Mouse (Mus musculus): ENCODE measurements at regions not wholly inside any gene's neighbourhood (a gene's known extent, or its start where the extent isn't known, plus 50 kb on each side); places are given as distances from the start of the nearest gene placed in this dataset.

- DNase-seq (ENCODE audit: low spot score), result no peak
Observed at GRCm38 (mm10) chr13:59962676-59963664, 140.0 kb upstream of the Tut7 start.

DNA sequence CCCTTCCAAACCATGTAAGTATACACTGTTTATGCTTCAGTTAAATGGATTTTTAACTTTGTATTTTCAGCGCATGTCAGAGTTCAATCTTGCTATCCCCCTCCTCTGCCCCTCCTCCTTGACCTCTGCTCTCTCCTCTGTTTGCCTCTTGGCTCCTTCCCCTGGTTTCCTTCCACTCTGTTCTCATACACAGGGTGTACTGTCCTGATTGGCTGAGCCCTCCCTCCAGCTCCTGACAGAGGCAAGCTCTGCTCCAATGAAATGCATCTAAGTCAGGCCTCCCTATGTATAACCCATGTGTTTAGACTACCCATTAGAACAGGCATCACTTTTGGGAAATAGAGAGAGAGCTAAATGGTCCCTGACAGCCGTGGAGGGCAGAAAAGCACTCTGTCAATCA, 133.5 kb upstream of the Tut7 start:
- no peak for DNase-seq (ENCODE audit: low spot score)

DNA sequence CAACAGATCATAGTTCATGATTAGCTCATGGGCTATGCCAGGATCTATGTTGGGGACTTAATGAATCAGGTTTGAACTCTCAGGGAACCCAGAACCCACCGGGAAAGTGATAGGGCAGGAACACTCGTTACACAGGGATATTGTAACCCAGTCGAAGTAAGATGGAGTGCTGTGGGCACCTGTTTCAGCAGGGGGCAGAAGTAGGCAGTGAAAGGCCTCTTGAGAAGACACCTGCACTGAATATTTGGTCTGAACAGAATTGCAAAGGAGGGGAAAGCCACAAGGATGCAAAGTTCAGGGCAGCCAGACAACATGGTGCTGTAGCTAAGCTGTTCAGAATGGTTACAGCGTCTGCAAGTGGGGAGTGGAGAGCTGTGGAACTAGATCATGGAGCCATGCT, 129.9 kb upstream of the Tut7 start:
- DNase-seq (ENCODE audit: low spot score), result no peak

DNA sequence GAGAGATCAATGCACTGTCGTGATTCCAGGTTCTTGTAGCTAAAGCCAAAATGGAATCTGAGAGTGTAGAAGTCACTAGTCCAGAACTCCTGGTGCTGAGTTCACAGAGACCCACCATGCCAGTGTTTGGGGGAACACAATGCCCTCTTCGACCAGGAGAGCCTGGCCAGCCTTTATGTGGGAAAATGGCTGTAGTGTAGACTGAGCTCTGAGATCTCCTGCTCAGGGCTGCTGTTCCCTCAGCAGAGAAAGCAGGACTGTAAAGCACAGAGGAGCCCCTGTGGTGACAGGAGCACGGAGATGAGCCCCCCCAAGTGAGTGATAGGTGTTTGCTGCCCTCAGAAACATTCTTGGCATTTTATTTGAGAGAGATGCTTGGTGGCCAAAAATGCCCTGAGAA, 129.2 kb upstream of the Tut7 start:
- no peak for DNase-seq (ENCODE audit: low spot score)

- DNase-seq (ENCODE audit: low spot score), result no peak
Observed at GRCm38 (mm10) chr13:59950281-59950680, 127.3 kb upstream of the Tut7 start.

DNA sequence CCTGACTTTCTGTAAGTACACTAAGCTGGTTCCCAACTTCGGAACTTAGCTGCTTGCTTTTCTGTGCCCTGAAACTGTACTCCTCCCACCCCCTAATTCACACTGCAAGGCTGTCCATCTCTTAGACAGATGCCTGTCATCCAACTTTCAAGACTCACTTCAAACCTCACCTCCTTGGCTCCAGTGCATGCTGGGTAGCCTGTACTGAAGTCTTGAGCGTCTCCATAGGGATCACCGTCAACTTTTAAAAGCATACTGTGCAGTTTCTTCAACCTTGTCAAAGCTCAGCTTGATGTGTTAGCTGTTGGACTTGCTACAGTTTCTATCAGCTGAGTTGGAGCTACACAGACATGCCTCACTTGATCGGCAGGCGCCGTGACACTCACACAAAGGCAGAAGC, 126.5 kb upstream of the Tut7 start:
- no peak for DNase-seq (ENCODE audit: low spot score)

GRCm38 (mm10) chr13:59948496-59949138, 125.7 kb upstream of the Tut7 start:
- no peak for DNase-seq (ENCODE audit: low spot score)

DNA sequence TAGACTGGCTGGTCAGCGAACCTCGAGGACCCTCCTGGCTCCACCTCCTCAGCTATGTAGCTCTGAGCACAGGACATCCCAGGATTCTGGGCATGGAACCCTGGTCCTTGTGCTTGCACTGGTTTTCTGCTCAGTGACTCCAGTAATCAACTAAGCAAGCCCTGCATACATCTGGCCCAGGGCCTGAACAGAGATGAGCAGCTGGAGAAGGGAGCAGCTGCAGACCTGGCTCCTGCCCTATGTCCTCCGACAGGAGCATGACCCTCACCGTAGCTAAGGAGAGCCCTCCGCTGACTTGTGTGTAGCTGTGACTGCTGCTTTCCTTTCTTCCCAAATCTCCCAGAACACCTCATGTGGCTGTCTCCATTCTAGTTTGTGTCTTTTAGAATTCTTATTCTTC, 124.5 kb upstream of the Tut7 start:
- no peak for DNase-seq (ENCODE audit: low spot score)

GRCm38 (mm10) chr13:59946509-59946908, 123.6 kb upstream of the Tut7 start:
- no peak for DNase-seq (ENCODE audit: low spot score)

DNA sequence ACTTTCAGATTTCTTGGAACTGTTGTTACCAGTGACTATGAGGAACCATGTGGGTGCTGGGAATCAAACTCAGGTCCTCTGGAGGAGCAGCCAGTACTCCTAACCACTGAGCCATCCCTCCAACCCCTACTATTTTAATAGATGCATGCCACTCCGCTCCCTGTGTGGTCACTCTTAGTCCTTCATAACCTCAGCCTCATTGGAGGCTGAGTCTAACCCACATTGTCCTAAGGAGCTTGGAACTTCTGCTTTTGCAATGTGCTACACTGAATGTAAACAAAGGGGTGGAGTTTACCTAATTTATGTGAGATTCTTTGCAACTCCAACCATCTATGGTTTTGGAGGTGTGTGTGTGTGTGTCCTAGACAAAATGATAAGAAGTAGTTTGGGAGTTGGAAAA, 122.7 kb upstream of the Tut7 start:
- no peak for DNase-seq (ENCODE audit: low spot score)

- DNase-seq (ENCODE audit: low spot score), result no peak
Observed at GRCm38 (mm10) chr13:59943602-59944140, 120.7 kb upstream of the Tut7 start.

DNA sequence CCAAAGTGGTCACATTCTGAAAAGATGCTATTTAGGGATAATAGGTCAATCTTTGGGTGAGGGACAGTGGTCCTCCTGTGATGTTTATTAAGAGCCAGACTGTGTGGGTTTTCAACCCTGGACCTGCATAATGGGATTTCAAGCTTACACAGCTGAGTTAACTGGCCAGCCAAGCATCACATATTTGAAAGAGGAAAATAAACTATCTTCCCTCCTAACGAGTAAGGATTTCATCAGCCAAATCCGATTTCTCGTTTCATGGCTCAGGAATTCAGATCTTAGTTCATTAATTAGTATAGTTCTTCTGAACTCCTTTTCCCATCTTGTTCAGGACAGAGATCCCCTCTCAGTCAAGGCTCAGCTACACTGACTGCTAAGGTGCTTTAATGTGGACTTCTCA, 120.1 kb upstream of the Tut7 start:
- DNase-seq (ENCODE audit: low spot score), result no peak

DNA sequence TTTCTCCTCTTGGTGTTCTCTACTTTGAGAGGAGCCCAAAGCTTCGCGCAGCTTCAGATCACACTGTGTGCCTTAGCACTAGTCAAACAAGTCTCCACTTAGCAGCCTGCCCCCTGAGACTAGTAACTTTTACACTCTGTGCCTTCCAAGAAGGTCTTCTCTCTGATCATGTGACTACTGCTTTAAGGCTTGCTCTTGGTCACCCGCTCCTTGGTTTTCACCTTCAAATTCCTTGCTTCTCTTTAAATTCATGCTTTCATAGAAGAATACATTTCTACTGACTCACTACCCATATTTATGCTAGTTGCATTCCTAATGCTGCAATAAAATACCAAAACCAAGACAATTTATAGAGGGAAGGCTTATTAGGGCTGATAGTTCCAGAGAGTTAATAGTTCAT, 118.6 kb upstream of the Tut7 start:
- DNase-seq (ENCODE audit: low spot score), result no peak

GRCm38 (mm10) chr13:59940414-59941205, 117.7 kb upstream of the Tut7 start:
- DNase-seq (ENCODE audit: low spot score), result no peak

DNA sequence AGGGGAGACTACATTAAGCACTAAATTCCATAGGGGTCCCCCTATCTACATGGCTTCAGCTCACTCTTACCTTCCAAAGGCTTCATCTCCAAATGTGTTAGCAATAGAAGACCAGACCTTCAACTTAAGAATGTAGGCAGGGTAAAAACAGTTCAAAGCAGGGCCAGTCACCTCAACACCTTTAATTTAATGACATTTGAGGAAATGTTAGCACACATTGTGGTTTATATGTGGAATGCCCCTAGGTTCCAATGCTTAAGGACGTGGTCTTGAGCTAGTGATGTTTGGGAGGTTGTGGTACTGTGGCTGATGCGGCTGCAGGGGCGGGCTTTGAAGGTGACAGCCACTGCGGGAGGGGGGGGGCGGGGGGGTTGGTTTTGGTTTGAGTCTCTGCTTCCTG, 116.9 kb upstream of the Tut7 start:
- DNase-seq (ENCODE audit: low spot score), result no peak

DNA sequence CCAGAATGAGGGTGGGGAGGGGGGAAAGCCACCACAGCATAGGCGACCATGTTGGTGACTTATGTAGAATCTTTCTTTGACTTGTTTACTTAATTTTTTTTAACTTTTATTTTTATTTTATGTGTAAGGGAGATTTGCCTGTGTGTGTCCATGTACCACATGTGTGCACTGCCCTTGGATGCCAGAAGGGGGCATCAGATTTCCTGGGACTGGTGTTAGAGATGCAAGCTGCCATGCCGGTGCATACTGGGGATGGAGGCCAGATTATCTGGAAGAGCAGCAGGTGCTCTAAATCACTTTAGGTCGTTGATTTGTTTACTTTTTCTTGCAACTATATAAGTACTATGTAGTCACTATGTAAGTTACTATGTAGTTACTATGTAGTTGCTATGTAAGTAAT, 114.2 kb upstream of the Tut7 start:
- no peak for DNase-seq (ENCODE audit: low spot score)

GRCm38 (mm10) chr13:59934556-59934955, 111.6 kb upstream of the Tut7 start:
- no peak for DNase-seq (ENCODE audit: low spot score)

- DNase-seq (ENCODE audit: low spot score), result no peak
Observed at GRCm38 (mm10) chr13:59934093-59934492, 111.1 kb upstream of the Tut7 start.

DNA sequence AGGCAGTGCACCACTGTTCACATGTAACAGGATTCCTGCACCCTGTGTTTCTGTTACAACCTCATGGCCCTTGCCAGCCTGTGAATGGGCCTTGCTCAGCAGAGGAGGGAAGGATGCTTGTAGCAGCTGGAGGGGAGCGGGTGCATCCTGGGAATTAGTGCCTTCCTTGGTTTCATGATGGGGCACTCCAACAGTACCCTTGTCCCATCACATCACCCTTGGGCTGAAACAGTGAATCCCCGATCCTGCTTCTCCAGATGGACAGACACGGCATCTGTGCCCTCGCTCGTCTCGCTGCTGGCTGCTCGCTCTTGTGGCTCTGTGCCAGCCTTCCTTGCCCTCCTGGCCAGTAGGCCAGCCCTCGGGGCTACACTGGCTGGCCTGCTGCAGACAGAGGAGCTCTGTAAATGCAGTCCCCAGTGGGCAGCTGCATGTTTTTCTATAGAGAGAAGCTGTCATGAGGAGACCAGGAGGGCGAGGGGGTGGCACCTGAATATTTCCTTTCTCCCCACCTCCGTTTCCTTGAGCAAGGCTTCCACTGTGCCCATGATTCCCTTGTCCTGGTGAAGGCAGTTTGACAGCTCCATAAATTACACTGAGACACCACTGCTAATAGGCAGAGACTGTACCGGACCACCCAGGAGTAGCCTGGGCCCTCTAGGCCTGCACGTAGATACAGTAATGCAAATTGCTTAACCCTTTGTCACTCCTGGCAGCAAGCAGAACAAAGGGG, 104.6 kb upstream of the Tut7 start:
- DNase-seq (ENCODE audit: low spot score), result no peak

GRCm38 (mm10) chr13:59925845-59926481, 103.0 kb upstream of the Tut7 start:
- DNase-seq (ENCODE audit: low spot score), result no peak

GRCm38 (mm10) chr13:59917185-59917584, 94.2 kb upstream of the Tut7 start:
- no peak for DNase-seq (ENCODE audit: low spot score)
